Mouse (Mus musculus) WW6 (cell line): ENCODE data around the gene Cyp26a1.

ENCODE experiments used
- DNase-seq: peaks from one replicate; pipeline ENCODE4 v3.0.0-alpha.2; 2013; ENCODE audit warnings: low read depth, low spot score

Cyp26a1 gene

GRCm38 (mm10) chr19:37698273-37699160, 919 bp downstream of the Cyp26a1 start:
- DNase-seq: no peak

GRCm38 (mm10) chr19:37699711-37700110, 2.1 kb downstream of the Cyp26a1 start:
- DNase-seq: no peak

- no peak for DNase-seq
These were observed 4.9 kb downstream of the Cyp26a1 start for GRCm38 (mm10) chr19:37702377-37703076.

DNA sequence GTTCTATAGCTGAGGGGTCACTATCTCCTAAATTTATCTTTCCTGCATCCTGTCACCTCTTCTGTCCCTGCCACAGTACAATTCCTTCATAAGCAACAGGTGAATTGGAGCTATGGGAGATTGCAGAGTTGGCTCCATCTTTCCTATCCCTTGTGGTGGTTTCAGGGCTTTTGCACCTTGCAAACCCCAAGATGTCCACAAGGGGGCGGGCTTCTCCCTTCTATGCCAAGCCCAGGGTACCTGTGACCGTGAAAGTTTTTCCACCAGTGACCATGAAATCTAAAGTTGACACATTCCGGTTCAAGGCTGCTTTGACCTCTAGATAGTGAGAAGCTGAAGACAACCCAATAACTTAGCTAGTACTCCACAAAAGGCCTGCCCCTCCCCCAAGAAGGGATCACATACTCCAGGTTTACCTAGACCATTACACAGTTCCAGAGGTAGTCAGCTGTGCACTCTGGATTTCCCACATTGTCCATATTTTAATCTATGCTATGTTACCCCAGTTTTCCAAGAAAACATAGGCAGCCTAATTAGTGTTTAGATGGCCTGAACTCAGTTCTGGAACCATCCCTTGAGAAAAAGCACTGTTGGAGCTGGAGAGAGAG, 6.4 kb downstream of the Cyp26a1 start:
- DNase-seq: no peak

- no peak for DNase-seq
These were observed 8.1 kb downstream of the Cyp26a1 start for GRCm38 (mm10) chr19:37705722-37706121.

GRCm38 (mm10) chr19:37714681-37715080, 17.1 kb downstream of the Cyp26a1 start:
- DNase-seq: no peak

GRCm38 (mm10) chr19:37715980-37716379, 18.4 kb downstream of the Cyp26a1 start:
- DNase-seq: no peak

- DNase-seq: no peak
These were observed 19.1 kb downstream of the Cyp26a1 start for GRCm38 (mm10) chr19:37716524-37717175.

DNA sequence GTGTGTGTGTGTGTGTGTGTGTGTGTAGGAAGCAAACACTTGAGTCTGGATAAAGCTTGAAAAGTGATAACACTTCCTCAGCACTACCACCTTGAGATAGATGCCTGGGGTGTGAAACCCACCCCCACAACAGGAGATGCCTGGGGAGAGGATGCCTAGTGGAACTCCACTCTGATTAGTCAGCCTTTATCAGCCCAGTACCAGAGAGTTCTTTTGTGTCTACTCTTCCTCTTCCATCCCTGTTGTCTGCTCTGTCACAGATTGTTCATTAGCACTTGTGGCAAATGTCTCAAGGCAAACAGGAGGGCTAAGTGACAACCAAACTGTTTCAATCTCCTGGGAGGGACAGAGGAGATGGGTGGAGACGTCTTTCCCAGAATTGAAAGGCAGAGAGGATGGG, 21.6 kb downstream of the Cyp26a1 start:
- DNase-seq: no peak

DNA sequence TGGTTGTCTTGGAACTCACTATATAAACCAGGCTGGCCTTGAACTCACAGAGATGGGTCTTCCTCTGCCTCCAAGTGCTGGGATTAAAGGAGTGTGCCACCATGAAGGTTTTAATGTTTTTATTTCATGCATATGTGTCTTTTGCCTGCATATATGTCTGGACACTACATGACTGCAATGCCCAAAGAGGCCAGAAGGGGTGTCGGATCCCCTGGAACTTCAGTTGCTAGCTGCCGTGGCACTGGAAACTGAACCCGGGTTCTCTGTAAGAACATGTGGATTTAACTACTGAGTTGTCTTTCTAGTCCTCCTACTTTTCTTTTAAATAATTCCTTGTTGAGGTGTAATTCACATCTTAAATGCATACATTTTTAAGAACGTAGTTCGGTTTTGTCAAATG, 27.0 kb downstream of the Cyp26a1 start:
- no peak for DNase-seq

GRCm38 (mm10) chr19:37726585-37726984, 29.0 kb downstream of the Cyp26a1 start:
- DNase-seq: no peak

DNA sequence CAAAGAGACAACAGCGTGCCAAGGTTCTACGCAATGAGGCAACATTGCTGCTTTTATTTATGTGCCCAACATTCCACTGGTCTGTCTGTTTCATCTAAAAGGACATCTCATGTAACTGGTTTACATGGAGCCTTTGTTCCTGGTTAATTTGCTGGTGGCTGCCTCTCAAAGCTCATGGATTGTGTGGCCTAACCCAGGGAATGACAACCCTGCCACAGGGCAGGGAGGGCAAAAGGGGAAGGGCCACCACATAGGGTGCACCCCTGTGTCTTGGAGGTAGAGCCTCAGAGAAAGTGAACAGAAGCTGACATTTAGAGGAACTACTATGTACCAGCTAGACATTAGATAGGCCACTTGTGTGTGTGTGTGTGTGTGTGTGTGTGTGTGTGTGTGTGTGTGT, 29.8 kb downstream of the Cyp26a1 start:
- no peak for DNase-seq

DNA sequence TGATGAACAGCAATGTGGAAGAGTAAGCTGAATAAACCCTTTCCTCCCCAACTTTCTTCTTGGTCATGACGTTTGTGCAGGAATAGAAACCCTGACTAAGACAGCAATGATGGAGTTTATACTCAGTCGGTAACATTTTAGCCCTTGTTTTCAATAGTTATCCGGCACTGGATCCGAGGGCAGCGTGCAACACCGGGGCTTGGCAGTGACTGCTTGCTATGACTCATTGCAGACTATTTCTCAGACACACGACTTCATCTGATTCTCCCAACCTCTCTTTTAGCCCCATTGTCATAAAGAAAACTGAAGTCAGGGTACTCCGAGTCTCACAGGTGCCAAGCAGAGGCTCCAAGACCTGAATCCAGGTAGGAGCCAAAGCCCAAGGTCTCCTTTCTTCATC, 37.8 kb downstream of the Cyp26a1 start:
- DNase-seq: no peak

DNA sequence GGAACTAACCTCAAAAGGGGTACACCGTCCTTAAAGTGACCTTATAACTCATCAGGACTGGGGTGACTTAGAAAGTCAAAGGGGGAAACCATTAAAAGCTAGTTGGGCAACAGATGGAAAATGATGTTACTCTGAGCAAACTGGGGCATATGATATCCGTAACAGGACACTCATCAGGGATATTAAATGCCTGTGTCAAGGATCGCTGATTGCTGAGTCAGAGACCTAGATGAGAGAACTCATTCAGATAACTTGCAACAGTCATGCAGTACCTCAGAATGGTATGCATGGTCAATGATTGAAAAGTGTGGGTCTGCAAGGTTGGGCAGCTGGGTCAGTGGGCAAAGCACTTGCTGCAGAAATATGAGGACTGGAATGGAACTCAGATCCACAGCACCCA, 41.0 kb downstream of the Cyp26a1 start:
- no peak for DNase-seq

DNA sequence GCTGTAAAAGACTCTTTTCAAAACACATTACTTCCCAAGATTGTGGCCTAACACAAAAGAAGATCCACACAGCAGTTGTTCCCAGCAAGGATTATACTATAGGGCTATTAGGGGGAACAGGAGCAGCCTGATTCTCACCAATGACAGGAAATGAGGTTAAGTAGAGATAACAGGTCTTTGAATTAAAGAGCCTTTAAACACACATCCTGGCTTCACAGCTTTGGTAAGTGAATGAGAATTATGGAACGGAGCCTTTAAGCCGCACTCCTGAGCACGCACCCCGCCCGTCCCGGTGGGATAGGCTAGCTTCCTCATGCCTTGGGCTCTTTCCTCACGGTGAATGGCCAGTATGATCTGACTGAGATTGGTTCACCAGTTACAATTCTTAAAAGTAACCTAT, 42.4 kb downstream of the Cyp26a1 start:
- no peak for DNase-seq
